Mouse (Mus musculus): ENCODE measurements around the gene Gm340. TPM values are rescaled to one million over a fixed set of nuclear protein-coding genes. Genes with fewer than 3 reads are reported as not detected.

Gene Gm340
- total RNA-seq, 2 experiments from 2014 or later = 6.3 TPM

DNA sequence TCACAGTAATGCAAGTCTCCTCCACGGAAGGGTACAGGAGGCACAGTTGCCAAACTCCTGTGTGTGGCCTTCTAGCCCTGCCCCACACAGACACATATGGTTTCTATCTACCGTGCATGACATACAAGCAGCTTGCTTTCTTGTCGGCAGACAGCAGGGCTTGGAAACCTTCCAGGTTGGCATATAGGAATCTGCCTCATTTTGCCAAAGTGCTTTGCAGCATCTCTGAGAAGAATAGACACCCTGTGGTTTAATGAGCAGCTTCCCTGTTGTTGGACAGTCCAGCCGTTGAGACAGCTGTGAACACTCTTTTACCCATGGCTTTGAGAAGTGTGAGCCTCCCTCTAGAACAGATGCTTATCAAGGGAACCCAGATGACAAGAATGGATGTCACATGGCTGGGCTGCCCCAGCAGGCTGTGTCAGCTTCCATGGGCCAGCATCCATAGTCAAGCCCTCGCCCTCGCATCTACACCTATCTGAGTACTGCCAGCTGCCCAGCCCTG lies 36.0 kb downstream of the Gm340 start:
- intact Hi-C loops (cut with DNase I) = loop anchor here (2.0 kb wide), 1 partner anchor 135 kb away; the partner anchor contains the start of gene Lcor
- Histone ChIP-seq H3K4me3 (no peak overlapping the region), H3K27ac (peak overlapping the region; percentile 91)
- no peak for TF ChIP-seq CTCF (IDR thresholded peaks at IDR 0.05)
- no peak for DNase-seq

DNA sequence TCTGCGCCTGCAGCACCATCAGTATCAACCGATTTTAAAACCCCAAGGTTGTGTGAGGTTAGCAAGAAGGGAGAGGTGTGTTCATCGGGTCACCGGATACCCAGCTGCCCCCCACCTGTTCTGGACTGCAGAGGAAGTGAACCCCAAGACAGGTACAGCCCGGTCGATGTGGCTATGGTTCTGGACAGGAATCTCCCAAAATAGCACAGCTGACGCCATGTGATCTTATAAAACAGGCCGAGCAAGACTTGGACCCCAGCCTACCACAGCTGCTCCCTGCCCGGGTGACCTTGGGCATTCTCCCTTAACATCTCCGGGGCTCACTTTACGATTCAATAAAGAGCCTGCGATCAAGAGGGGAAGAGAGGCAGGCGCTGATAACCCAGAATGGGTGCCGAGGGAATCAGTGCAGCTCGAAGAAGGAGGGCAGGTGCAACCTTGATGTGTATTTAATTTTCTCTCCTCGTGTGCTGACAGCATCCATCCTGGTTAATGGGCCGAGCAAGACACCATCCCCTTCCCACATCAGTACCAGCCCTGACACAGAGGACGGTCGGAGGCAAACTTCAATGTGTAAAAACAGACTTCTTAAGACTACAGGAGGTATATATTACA lies 36.7 kb downstream of the Gm340 start:
- peak; percentile 89 for DNase-seq
- TF ChIP-seq CTCF (IDR thresholded peaks at IDR 0.05) = no peak
- Histone ChIP-seq H3K4me3 (peak overlapping the region; percentile 11), H3K27ac (peak overlapping the region; percentile 91)
- intact Hi-C loops (cut with DNase I) = loop anchor here (2.0 kb wide), 1 partner anchor 136 kb away; the partner anchor contains the start of gene Lcor

DNA sequence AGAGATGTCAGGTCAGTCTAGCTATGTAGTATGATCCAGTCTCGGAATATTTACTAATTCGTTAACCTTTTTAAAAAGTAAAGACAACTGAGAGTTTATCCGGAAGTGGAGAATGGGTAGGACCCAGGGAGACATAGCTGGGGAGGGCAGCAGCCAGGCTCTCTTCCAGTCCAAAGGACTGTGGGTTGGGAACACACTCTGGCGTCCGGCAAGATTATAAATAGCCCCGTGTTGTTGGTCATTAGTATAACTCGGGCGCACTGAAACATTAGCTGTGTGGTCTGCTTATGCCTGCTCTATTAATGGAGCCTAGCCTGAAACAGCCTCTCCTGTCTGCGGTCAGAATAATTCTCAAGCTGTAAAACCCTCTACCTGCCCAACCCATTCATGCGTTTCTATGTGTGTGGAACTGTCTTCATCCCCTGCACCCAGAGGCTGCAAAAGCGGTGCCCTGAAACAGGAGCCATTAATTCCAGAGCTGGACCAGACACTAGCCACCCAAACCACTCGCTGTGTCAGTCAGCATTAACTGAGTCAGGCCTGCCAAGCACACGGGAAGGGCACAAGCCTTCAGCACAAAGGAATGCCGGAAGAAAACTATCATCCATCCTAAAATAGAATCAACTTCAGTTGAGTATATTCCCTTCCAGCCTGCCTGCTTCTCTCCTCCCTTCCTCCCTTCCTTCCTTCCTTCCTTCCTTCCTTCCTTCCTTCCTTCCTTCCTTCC lies 38.4 kb downstream of the Gm340 start:
- peak overlapping the region; percentile 91 for H3K27ac ChIP-seq
- peak; percentile 77 for DNase-seq
- intact Hi-C loops (cut with DNase I) = loop anchor here (10.0 kb wide), 1 partner anchor 224 kb away; the partner anchor contains the start of gene Frat2

DNA sequence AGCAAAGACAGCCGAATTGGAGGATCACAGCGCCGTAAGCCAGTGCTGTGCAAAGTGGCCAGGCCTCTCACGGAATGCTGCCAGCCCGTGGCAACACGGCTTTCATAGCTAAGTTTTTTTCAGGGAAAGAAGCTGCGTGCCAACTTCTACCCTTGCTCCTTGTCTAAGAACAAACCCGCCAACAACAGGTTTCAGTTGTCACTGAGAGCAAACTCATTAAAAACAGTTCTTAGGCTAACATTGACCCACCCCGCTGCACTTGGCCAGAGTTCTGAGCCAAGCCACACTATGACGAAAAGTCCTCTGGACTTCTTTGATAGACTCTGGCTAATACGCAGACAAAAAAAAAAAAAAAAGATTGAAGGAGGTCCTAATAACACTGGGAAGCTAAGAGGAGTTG lies 46.8 kb downstream of the Gm340 start:
- no peak for TF ChIP-seq CTCF (IDR thresholded peaks at IDR 0.05)
- intact Hi-C loops (cut with DNase I) = loop anchor here (10.0 kb wide), 1 partner anchor 216 kb away; the partner anchor contains the start of gene Frat2
- Histone ChIP-seq H3K4me3 (peak overlapping the region; percentile 13; the same call in 1 of the 2 replicates), H3K27ac (peak overlapping the region; percentile 8; the same call in 1 of the 2 replicates)
- peak; percentile 53 for DNase-seq

More for the DNA sequence above, 38.4 kb downstream of the Gm340 start:
- TF ChIP-seq CTCF (IDR thresholded peaks at IDR 0.05) = no peak
- peak overlapping the region; percentile 56 for H3K4me3 ChIP-seq

DNA sequence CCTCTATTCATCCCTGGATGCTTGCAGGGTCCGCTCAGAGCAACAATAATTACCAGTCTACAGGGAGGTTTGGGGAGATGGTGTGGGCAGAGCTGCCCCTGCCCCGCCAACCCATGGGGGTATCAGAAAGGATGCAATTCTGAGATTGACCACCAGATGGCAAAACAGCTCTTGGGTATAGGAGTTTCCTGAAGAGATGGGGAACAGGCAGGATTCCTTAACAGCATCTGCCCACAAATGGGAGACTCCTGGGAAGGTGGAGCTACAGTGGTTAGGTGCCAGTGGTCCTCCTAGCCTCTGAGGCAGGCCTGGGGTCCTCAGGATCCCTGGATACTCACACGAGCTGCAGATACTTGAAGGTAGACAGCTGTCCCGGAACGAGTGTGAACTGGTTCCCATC lies 47.4 kb downstream of the Gm340 start:
- H3K4me3 ChIP-seq = no peak overlapping the region; the same call in 1 of the 2 replicates
- intact Hi-C loops (cut with DNase I) = loop anchor here (10.0 kb wide), 1 partner anchor 215 kb away; the partner anchor contains the start of gene Frat2
- DNase-seq = peak; percentile 57
- peak; percentile 85 for TF ChIP-seq CTCF (IDR thresholded peaks at IDR 0.05)
- no peak overlapping the region for H3K27ac ChIP-seq

DNA sequence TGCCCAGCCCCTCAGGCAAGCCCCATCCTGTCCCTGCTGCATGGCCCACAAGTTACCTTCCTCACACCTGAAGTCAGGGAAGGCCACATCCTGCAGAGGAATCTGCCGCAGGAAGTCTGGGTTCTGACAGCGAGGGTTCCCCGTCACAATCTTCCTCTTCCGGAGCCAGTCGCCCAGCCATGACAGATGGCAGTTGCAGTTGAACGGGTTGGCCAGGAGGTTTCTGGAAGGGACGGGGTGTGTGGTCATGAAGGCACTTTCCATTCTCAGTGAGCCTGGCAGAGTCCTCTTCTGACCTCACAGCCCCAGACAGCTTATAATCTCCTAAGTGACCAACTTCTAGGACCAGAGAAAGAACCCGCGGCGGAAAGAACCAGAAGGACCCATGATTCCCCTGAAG lies 51.9 kb downstream of the Gm340 start:
- no peak overlapping the region for H3K27ac ChIP-seq
- intact Hi-C loops (cut with DNase I) = loop anchor here (5.0 kb wide), 1 partner anchor 128 kb away; no protein-coding TSS in a partner anchor
- TF ChIP-seq CTCF (IDR thresholded peaks at IDR 0.05) = no peak

DNA sequence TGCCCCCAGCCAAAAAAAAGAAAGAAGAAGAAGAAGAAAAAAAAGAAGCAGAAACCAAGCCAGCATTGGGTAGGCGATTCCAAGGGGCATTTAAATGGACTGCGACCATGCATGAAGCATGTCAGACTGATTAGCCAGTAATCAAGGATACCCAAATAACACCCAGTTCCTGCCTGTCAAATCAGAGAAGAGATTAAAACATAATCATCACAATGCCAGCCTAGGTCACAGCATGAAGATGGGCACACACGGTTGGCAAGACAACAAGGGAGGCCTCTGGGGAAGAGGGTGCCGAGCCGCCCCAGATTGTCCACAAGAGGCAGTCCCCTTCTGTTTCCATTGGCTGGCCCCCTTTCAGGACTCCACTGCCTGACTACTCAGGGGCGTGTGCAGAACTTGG lies 52.8 kb downstream of the Gm340 start:
- no peak for TF ChIP-seq CTCF (IDR thresholded peaks at IDR 0.05)
- intact Hi-C loops (cut with DNase I) = loop anchor here (5.0 kb wide), 1 partner anchor 127 kb away; no protein-coding TSS in a partner anchor
- Histone ChIP-seq H3K4me3 (no peak overlapping the region), H3K27ac (no peak overlapping the region)
- no peak for DNase-seq

More for the DNA sequence above, 51.9 kb downstream of the Gm340 start:
- H3K4me3 ChIP-seq = no peak overlapping the region
- no peak for DNase-seq

Small RNAs within 50 kb of the gene (microRNA-seq; reads per million reads assigned to microRNA genes)
- not detected for gene Mir8091

Other genes starting within 250 kb of the Gm340 start
- under 1 TPM; 0.25 to 0.43 TPM for gene Pik3ap1, start 197.3 kb upstream of the Gm340 start, total RNA-seq (2021)
- gene Lcor, start 99.7 kb upstream of the Gm340 start, total RNA-seq (2021) = 10 to 100 TPM; 13.0 to 18.9 TPM
- under 1 TPM; 0.28 to 0.81 TPM for gene Slit1, start 161.3 kb downstream of the Gm340 start, total RNA-seq (2021)
- gene Arhgap19, start 219.7 kb downstream of the Gm340 start, total RNA-seq (2021) = 1 to 10 TPM; 7.7 to 9.6 TPM
- 1 to 10 TPM; 6.3 to 6.8 TPM for gene Frat1, start 247.6 kb downstream of the Gm340 start, total RNA-seq (2021)

Measured in gastrocnemius, adult 2 months (tissue).